ENCODE assay signal across 8 mouse cellular contexts in the genomic region with DNA sequence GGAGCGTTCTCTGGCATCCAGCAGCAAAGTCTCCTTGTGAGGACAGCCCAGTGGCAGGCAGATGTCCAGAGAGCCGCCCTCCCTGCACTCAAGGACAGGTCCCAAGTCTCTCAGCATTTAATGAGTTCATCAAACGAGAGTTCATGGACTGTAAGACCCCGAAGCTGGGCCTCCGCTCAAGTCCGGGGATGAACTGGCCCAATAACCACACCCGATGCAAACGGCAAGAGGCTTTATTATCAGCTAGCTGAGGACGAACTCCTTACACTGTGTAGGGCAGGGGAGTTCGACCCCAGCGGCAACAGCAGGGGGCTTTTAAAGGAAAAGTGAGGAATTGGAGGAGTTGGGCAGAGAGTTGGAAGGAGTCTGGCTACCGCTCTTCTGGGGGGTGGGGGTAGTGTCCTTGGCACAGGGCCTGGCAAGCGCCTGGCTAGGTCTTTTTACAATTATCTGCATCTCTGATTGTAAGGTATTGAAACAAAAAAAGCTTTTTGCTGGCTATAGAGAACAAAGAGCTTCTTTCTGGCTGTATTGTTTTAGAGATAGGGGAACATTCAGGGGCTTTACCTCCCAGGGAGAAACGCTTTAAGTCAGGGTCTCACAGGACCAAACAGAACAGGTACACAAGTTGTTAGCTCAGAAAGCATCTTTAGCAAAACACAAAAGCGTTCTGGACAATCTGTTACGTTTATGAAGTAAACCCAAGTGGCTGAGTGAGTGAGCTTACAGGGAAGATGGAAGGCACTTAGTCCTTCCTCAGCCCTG.
A peak's percentile ranks its signal among the peaks of the same experiment; 100 is the strongest.
DNase-seq lines count a peak whose midpoint lies in the region; ATAC-seq lines count a peak whose summit lies in the region.

No protein-coding gene starts in this region.

- no peak overlapping the region for H3K4me3 ChIP-seq in intestine, embryonic 16.5 days (ENCODE audit: low read length)
- no peak overlapping the region for H3K4me3 ChIP-seq in stomach, embryonic 15.5 days (replicated peaks)

- H3K9ac ChIP-seq in intestine, embryonic 16.5 days (ENCODE audit: low read depth, low read length), result peak overlapping the region; percentile 33; the same call in 1 of the 2 replicates
- no peak overlapping the region for H3K9ac ChIP-seq in stomach, embryonic 15.5 days

- H3K4me2 ChIP-seq in intestine, embryonic 16.5 days (ENCODE audit: low read depth, low read length), result no peak overlapping the region
- H3K4me2 ChIP-seq in stomach, embryonic 15.5 days, result peak overlapping the region; percentile 21; the same call in 1 of the 2 replicates

- H3K27ac ChIP-seq in intestine, embryonic 16.5 days (ENCODE audit: low read length), result no peak overlapping the region
- peak overlapping the region; percentile 16; the same call in 1 of the 2 replicates for H3K27ac ChIP-seq in stomach, embryonic 15.5 days

- H3K4me1 ChIP-seq in intestine, embryonic 16.5 days (ENCODE audit: control insufficient read depth, insufficient read depth, low read length), result peaks cover 7% of the 10 kb centered on the region; the same call in 1 of the 2 replicates
- H3K4me1 ChIP-seq in stomach, embryonic 15.5 days, result no peaks in the 10 kb centered on the region; the same call in 1 of the 2 replicates

- 0 out of 2 replicates have a peak, but pooled peaks have one; percentile 47 for ATAC-seq in frontal cortex, adult (ENCODE audit: low TSS enrichment)
- ATAC-seq in intestine, embryonic 16.5 days, result peak; percentile 38; the same call in 1 of the 2 replicates
- peak; percentile 31; the same call in 1 of the 2 replicates for ATAC-seq in stomach, embryonic 15.5 days (ENCODE audit: insufficient read depth, low FRiP score, low read depth)

- no peak for DNase-seq in frontal cortex, adult 2 months (ENCODE audit: extremely low spot score in 1 of 2, low spot score in 1 of 2)
- peak; percentile 64 for DNase-seq in ES-CJ7 (ENCODE audit: low read depth, low spot score)
- DNase-seq in gastrocnemius, adult 18-20 months (ENCODE audit: low spot score), result peak; percentile 41
- no peak for DNase-seq in thymus, postnatal 14 days
- DNase-seq in layer of hippocampus, adult 9-11 months, result no peak

- H3K36me3 ChIP-seq in intestine, embryonic 16.5 days (ENCODE audit: control insufficient read depth, insufficient read depth, low read length), result no peaks in the 10 kb centered on the region
- no peaks in the 10 kb centered on the region for H3K36me3 ChIP-seq in stomach, embryonic 15.5 days

- no peaks in the 10 kb centered on the region for H3K27me3 ChIP-seq in intestine, embryonic 16.5 days (replicated peaks; ENCODE audit: control insufficient read depth, insufficient read depth, low read length)
- no peaks in the 10 kb centered on the region for H3K27me3 ChIP-seq in stomach, embryonic 15.5 days (replicated peaks)

- WGBS in intestine, embryonic 16.5 days, result 41% methylated on average over 16 of the region's 16 CpGs
- 35% methylated on average over 16 of the region's 16 CpGs for WGBS in stomach, embryonic 15.5 days

- H3K9me3 ChIP-seq in intestine, embryonic 16.5 days (ENCODE audit: control insufficient read depth, low read length), result no peaks in the 10 kb centered on the region
- H3K9me3 ChIP-seq in stomach, embryonic 15.5 days, result no peaks in the 10 kb centered on the region

Comparison
In these comparisons a context has a peak if more than half of its experiments do, and no peak if none do; other contexts are left out.
1. DNase-seq: peak in ES-CJ7 (single experiment) and gastrocnemius, adult 18-20 months (single experiment); none in frontal cortex, adult 2 months (0 of 2), thymus, postnatal 14 days (single experiment) and layer of hippocampus, adult 9-11 months (single experiment).
2. Peak in every context shown above with its lines, with median percentiles within 50 percentile points of each other: ATAC-seq.